Mouse (Mus musculus): ENCODE data around the gene Foxk1. TPM values are rescaled to one million over a fixed set of nuclear protein-coding genes. Genes with fewer than 3 reads are reported as not detected.
A peak's percentile ranks its signal among the peaks of the same experiment; 100 is the strongest.

The Foxk1 gene
- total RNA-seq, 4 experiments from 2014 or later: 45.5 to 49.7 (median 48.7) TPM

GRCm38 (mm10) chr5:142443994-142444393 lies 42.7 kb downstream of the Foxk1 start:
- no peak for DNase-seq (ENCODE audit: low spot score in 2 of 2)

GRCm38 (mm10) chr5:142444791-142445531 lies 43.7 kb downstream of the Foxk1 start:
- DNase-seq (ENCODE audit: low spot score in 2 of 2): no peak

- no peak for DNase-seq (ENCODE audit: low spot score in 2 of 2)
Observed at GRCm38 (mm10) chr5:142445709-142446108, 44.4 kb downstream of the Foxk1 start.

- DNase-seq (ENCODE audit: low spot score in 2 of 2): peak; percentile 82 to 94
Observed at GRCm38 (mm10) chr5:142448076-142448475, 46.8 kb downstream of the Foxk1 start.

GRCm38 (mm10) chr5:142448623-142449022 lies 47.3 kb downstream of the Foxk1 start:
- no peak for DNase-seq (ENCODE audit: low spot score in 2 of 2)

- no peak for DNase-seq (ENCODE audit: low spot score in 2 of 2)
Observed at GRCm38 (mm10) chr5:142450846-142451245, 49.5 kb downstream of the Foxk1 start.

GRCm38 (mm10) chr5:142451759-142452158 lies 50.5 kb downstream of the Foxk1 start:
- no peak for DNase-seq (ENCODE audit: low spot score in 2 of 2)

GRCm38 (mm10) chr5:142453742-142454141 lies 52.4 kb downstream of the Foxk1 start:
- DNase-seq (ENCODE audit: low spot score in 2 of 2): no peak

GRCm38 (mm10) chr5:142456318-142456717 lies 55.0 kb downstream of the Foxk1 start:
- no peak for DNase-seq (ENCODE audit: low spot score in 2 of 2)

GRCm38 (mm10) chr5:142457345-142457744 lies 56.0 kb downstream of the Foxk1 start:
- no peak for DNase-seq (ENCODE audit: low spot score in 2 of 2)

GRCm38 (mm10) chr5:142458791-142459557 lies 57.7 kb downstream of the Foxk1 start:
- DNase-seq (ENCODE audit: low spot score in 2 of 2): no peak

GRCm38 (mm10) chr5:142459834-142460233 lies 58.5 kb downstream of the Foxk1 start:
- DNase-seq (ENCODE audit: low spot score in 2 of 2): no peak

- no peak for DNase-seq (ENCODE audit: low spot score in 2 of 2)
Observed at GRCm38 (mm10) chr5:142461942-142462640, 60.8 kb downstream of the Foxk1 start.

- DNase-seq (ENCODE audit: low spot score in 2 of 2): no peak
Observed at GRCm38 (mm10) chr5:142462641-142462948, 61.3 kb downstream of the Foxk1 start.

- DNase-seq (ENCODE audit: low spot score in 2 of 2): no peak
Observed at GRCm38 (mm10) chr5:142463011-142463410, 61.7 kb downstream of the Foxk1 start.

GRCm38 (mm10) chr5:142463461-142464454 lies 62.5 kb downstream of the Foxk1 start, which contains the start of gene Ap5z1:
TSS of gene Ap5z1 (plus strand) at chr5:142463944.
- peak; percentile 89 to 93 for DNase-seq (ENCODE audit: low spot score in 2 of 2)

- DNase-seq (ENCODE audit: low spot score in 2 of 2): no peak
Observed at GRCm38 (mm10) chr5:142468375-142468774, 67.1 kb downstream of the Foxk1 start.

GRCm38 (mm10) chr5:142469796-142470195 lies 68.5 kb downstream of the Foxk1 start:
- no peak for DNase-seq (ENCODE audit: low spot score in 2 of 2)

- no peak for DNase-seq (ENCODE audit: low spot score in 2 of 2)
Observed at GRCm38 (mm10) chr5:142473696-142474095, 72.4 kb downstream of the Foxk1 start.

GRCm38 (mm10) chr5:142475669-142476068 lies 74.4 kb downstream of the Foxk1 start:
- no peak for DNase-seq (ENCODE audit: low spot score in 2 of 2)

GRCm38 (mm10) chr5:142477346-142477745 lies 76.0 kb downstream of the Foxk1 start:
- DNase-seq (ENCODE audit: low spot score in 2 of 2): no peak

All from layer of hippocampus, adult 8-10 months (tissue).